8 mouse cellular contexts compared by ENCODE assay signal in the genomic region with DNA sequence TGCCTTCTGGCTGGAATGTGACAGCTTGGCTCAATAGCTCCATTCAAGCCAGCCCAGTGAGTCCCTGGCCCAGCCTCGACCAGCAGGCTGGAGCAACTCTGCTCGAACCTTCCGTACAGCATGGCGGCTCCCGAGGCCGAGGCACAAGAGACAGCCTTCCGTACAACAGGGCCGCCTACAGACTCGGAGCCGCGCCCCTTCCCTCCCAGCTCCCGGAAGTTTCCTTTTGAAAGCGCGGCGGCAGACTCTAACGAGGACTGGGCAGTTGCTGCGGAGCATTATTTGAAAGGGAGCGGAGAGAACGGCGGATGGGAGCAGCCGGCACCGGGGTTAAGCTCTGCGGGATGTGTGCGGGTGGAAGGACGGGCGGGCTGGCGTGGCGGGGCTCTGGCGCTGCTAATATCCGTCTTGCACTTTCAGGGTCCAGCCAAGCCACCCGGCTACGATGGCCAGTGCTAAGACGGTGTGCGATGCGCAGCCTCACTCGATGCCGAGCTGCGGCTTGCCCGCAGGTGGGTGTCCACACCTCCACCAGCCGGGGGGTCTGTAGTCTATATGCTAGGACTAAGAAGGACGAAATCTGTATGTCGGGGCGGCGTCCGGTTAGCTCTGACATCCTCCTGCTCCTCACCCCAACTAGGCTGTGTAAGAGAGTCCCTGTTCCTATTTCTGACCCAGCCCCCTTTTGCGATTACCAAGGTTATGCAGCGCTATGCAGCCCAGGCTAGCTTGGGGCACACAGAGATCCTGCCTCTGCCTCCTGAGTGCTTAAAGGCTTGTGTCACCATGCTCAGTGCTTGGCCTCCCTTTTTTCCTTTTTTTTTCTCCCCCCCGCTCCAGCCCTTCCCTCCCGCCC. TPM values are rescaled to one million over a fixed set of nuclear protein-coding genes. Genes with fewer than 3 reads are reported as not detected.
DNase-seq lines count a peak whose midpoint lies in the region; ATAC-seq and TF ChIP-seq lines count a peak whose summit lies in the region.

A gene (plus strand): TSS at position 23 of the 856 bp plus-strand sequence.

- peak within 1 kb of the TSS; percentile 78 for H3K27ac ChIP-seq in lung, embryonic 15.5 days
- H3K27ac ChIP-seq in olfactory bulb, adult 2 months (ENCODE audit: insufficient read depth, low read depth, low read length) = no peak within 1 kb of the TSS

- H3K4me3 ChIP-seq in lung, embryonic 15.5 days = peak within 1 kb of the TSS; percentile 89
- H3K4me3 ChIP-seq in olfactory bulb, adult 2 months (ENCODE audit: insufficient read depth, low read depth, low read length) = peak within 1 kb of the TSS; percentile 63

- H3K9me3 ChIP-seq in lung, embryonic 15.5 days = no peaks in the 10 kb centered on the region

- DNase-seq in MN1 (ENCODE audit: low spot score) = peak; percentile 91
- DNase-seq in cerebellum, adult 8-10 months = peak; percentile 81
- peak; percentile 88 for DNase-seq in forelimb bud, embryonic 11.5 days (ENCODE audit: low read depth, low spot score)
- peak; percentile 83 to 89 for DNase-seq in layer of hippocampus, adult 8-10 months (ENCODE audit: low spot score in 2 of 2)
- DNase-seq in thymus, adult 18-20 months = peak; percentile 79 to 84

- H3K4me2 ChIP-seq in lung, embryonic 15.5 days = peak within 1 kb of the TSS; percentile 84

- H3K9ac ChIP-seq in lung, embryonic 15.5 days = peak within 1 kb of the TSS; percentile 93

- no peaks in the 10 kb centered on the region for H3K27me3 ChIP-seq in lung, embryonic 15.5 days

- under 1% methylated on average over 49 of the region's 49 CpGs for WGBS in lung, embryonic 15.5 days
- under 1% methylated on average over 49 of the region's 49 CpGs for WGBS in olfactory bulb, adult 2 months

- H3K36me3 ChIP-seq in lung, embryonic 15.5 days = peaks cover 27% of the 10 kb centered on the region

- no peak for TF ChIP-seq POLR2A in olfactory bulb, adult 2 months (IDR thresholded peaks at IDR 0.05; ENCODE audit: insufficient read depth, low read depth, low read length)

- no peak for TF ChIP-seq CTCF in olfactory bulb, adult 2 months (IDR thresholded peaks at IDR 0.05; ENCODE audit: insufficient read depth, low read depth, low read length)

- peak; percentile 97 to 99 for ATAC-seq in hematopoietic stem cell, adult 5-6 weeks (replicated peaks in 1 of 2; ENCODE audit: insufficient read depth in 1 of 2, low FRiP score in 2 of 2, low TSS enrichment in 1 of 2, low read depth in 1 of 2, poor library complexity in 2 of 2, severe bottlenecking in 2 of 2)
- ATAC-seq in lung, embryonic 15.5 days (ENCODE audit: borderline replicate concordance, extremely low read depth, low FRiP score, low TSS enrichment) = peak; percentile 95

- H3K4me1 ChIP-seq in lung, embryonic 15.5 days = peaks cover 11% of the 10 kb centered on the region
- H3K4me1 ChIP-seq in olfactory bulb, adult 2 months (ENCODE audit: control insufficient read depth, insufficient read depth, low read length) = peaks cover 6% of the 10 kb centered on the region

RNA-seq across cellular contexts. Expression of the gene that starts here (rescaled TPM):
- total RNA-seq in hematopoietic stem cell, adult 5-6 weeks (2017) = 97.9 and 151 TPM in 2 replicates
- 1 to 10 TPM; 1.1 to 2.0 (median 1.5) TPM for total RNA-seq in layer of hippocampus, adult 8-10 months (2022)
- 134 TPM in 2 replicates for polyA plus RNA-seq in lung, embryonic 15.5 days (2015; fragmentation: Nextera tagmentation; extraction: Ambion mirVana)
- polyA plus RNA-seq in olfactory bulb, adult 2 months (2012; ENCODE audit: insufficient read depth, insufficient read length, low replicate concordance, missing spikeins) = not detected in 2 replicates

Comparison
In these comparisons a context has a peak if more than half of its experiments do, and no peak if none do; other contexts are left out.
1. RNA of the gene that starts here (total RNA-seq): 97.9 to 151 TPM in hematopoietic stem cell, adult 5-6 weeks; 1.1 to 2.0 TPM in layer of hippocampus, adult 8-10 months; every median in the first group is over 10 times any median in the second.
2. RNA of the gene that starts here (polyA plus RNA-seq): 134 TPM in lung, embryonic 15.5 days; not detected in olfactory bulb, adult 2 months; every median in the first group is over 100 times any median in the second.
3. Peak in every context shown above with its lines, with median percentiles within 50 percentile points of each other: DNase-seq.